Mouse (Mus musculus) Muller cell, postnatal 12 days (primary cell): Measurements from ENCODE around the gene Rtn4r.
A peak's percentile ranks its signal among the peaks of the same experiment; 100 is the strongest.

ENCODE experiments used
- DNase-seq: peaks from one replicate; pipeline ENCODE4 v3.0.0-alpha.2; 2015; ENCODE audit errors: inconsistent ontology term

The Rtn4r gene

GRCm38 (mm10) chr16:18124626-18125025 is 2.8 kb upstream of the Rtn4r start:
- DNase-seq = no peak

- no peak for DNase-seq
Measured at GRCm38 (mm10) chr16:18125131-18125530, 2.3 kb upstream of the Rtn4r start.

- DNase-seq = no peak
Measured at GRCm38 (mm10) chr16:18126211-18126610, 1.2 kb upstream of the Rtn4r start.

GRCm38 (mm10) chr16:18127871-18128563 is 575 bp downstream of the Rtn4r start:
- peak; percentile 38 for DNase-seq

GRCm38 (mm10) chr16:18128564-18128935 is 1.1 kb downstream of the Rtn4r start:
- DNase-seq = no peak

- no peak for DNase-seq
Measured at GRCm38 (mm10) chr16:18129413-18129812, 2.0 kb downstream of the Rtn4r start.

- no peak for DNase-seq
Measured at GRCm38 (mm10) chr16:18130288-18130687, 2.8 kb downstream of the Rtn4r start.

- no peak for DNase-seq
Measured at GRCm38 (mm10) chr16:18130705-18131104, 3.3 kb downstream of the Rtn4r start.

- no peak for DNase-seq
Measured at GRCm38 (mm10) chr16:18131245-18131939, 4.0 kb downstream of the Rtn4r start.

- no peak for DNase-seq
Measured at GRCm38 (mm10) chr16:18132026-18132425, 4.6 kb downstream of the Rtn4r start.

GRCm38 (mm10) chr16:18132575-18132974 is 5.1 kb downstream of the Rtn4r start:
- no peak for DNase-seq

GRCm38 (mm10) chr16:18133133-18133920 is 5.9 kb downstream of the Rtn4r start:
- DNase-seq = no peak

GRCm38 (mm10) chr16:18135196-18135595 is 7.8 kb downstream of the Rtn4r start:
- peak; percentile 56 for DNase-seq

GRCm38 (mm10) chr16:18136015-18136414 is 8.6 kb downstream of the Rtn4r start:
- no peak for DNase-seq

GRCm38 (mm10) chr16:18144201-18144600 is 16.8 kb downstream of the Rtn4r start:
- no peak for DNase-seq

- no peak for DNase-seq
Measured at GRCm38 (mm10) chr16:18145341-18145867, 18.0 kb downstream of the Rtn4r start.

GRCm38 (mm10) chr16:18148208-18148876 is 20.9 kb downstream of the Rtn4r start:
- DNase-seq = no peak

GRCm38 (mm10) chr16:18149205-18149604 is 21.8 kb downstream of the Rtn4r start:
- DNase-seq = no peak

- DNase-seq = no peak
Measured at GRCm38 (mm10) chr16:18152189-18152588, 24.7 kb downstream of the Rtn4r start.

- no peak for DNase-seq
Measured at GRCm38 (mm10) chr16:18152769-18153445, 25.5 kb downstream of the Rtn4r start.

GRCm38 (mm10) chr16:18154521-18155171 is 27.2 kb downstream of the Rtn4r start:
- DNase-seq = peak; percentile 68
